Mouse (Mus musculus): ENCODE results near the gene Prpsap2. TPM values are rescaled to one million over a fixed set of nuclear protein-coding genes. Genes with fewer than 3 reads are reported as not detected.

The Prpsap2 gene
- polyA plus RNA-seq, 1 experiment: 64.2 TPM

DNA sequence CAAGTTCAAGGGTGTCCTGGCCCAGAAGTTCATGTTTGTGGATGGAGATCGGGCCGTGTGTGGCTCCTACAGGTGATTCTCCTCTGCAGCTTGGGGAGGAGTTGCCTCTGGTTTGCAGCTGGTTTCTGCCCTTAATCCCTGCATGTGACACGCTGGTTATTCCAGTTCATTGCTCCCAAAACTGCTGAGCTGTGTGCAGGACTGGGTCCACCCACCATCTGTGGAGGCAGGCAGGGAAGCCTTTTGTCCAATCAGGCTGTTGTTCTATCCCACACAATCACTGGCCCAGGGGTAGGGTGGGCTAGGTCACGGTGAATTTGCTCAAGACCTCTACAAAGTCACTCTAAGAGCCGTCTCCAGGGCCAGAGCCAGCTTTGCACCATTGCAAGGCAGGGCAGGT is 60.2 kb downstream of the Prpsap2 start:
- TF ChIP-seq CTCF (IDR thresholded peaks at IDR 0.05; ENCODE audit: low read depth, low read length): no peak
- TF ChIP-seq EP300 (IDR thresholded peaks at IDR 0.05; ENCODE audit: insufficient read depth, low read depth, low read length): no peak
- no peak for TF ChIP-seq POLR2A (IDR thresholded peaks at IDR 0.05; ENCODE audit: insufficient read depth, low read length)
- H3K9ac ChIP-seq (ENCODE audit: low read depth, poor library complexity, severe bottlenecking): no peak overlapping the region
- no peaks in the 10 kb centered on the region for H3K27me3 ChIP-seq (ENCODE audit: control insufficient read depth, insufficient read depth, low read length, poor library complexity, severe bottlenecking)
- no peaks in the 10 kb centered on the region for H3K9me3 ChIP-seq (replicated peaks; ENCODE audit: control insufficient read depth, insufficient read depth, low read length, poor library complexity, severe bottlenecking)
- H3K27ac ChIP-seq (ENCODE audit: insufficient read depth, low read length): no peak overlapping the region
- H3K4me3 ChIP-seq (ENCODE audit: low read depth, low read length): no peak overlapping the region
- peaks cover 8% of the 10 kb centered on the region; the same call in 1 of the 2 replicates for H3K36me3 ChIP-seq (ENCODE audit: control insufficient read depth, insufficient read depth, low read length, poor library complexity, severe bottlenecking)
- no peaks in the 10 kb centered on the region for H3K4me1 ChIP-seq (ENCODE audit: control insufficient read depth, insufficient read depth, low read length)

GRCm38 (mm10) chr11:61699933-61700332 is 62.0 kb downstream of the Prpsap2 start:
- Histone ChIP-seq H3K4me1 (ENCODE audit: control insufficient read depth, insufficient read depth, low read length) (no peaks in the 10 kb centered on the region), H3K27me3 (ENCODE audit: control insufficient read depth, insufficient read depth, low read length, poor library complexity, severe bottlenecking) (no peaks in the 10 kb centered on the region), H3K36me3 (ENCODE audit: control insufficient read depth, insufficient read depth, low read length, poor library complexity, severe bottlenecking) (peaks cover 14% of the 10 kb centered on the region), H3K9ac (ENCODE audit: low read depth, poor library complexity, severe bottlenecking) (no peak overlapping the region), H3K27ac (ENCODE audit: insufficient read depth, low read length) (no peak overlapping the region), H3K4me3 (ENCODE audit: low read depth, low read length) (no peak overlapping the region), H3K9me3 (replicated peaks; ENCODE audit: control insufficient read depth, insufficient read depth, low read length, poor library complexity, severe bottlenecking) (no peaks in the 10 kb centered on the region)
- TF ChIP-seq POLR2A (IDR thresholded peaks at IDR 0.05; ENCODE audit: insufficient read depth, low read length) (no peak), CTCF (IDR thresholded peaks at IDR 0.05; ENCODE audit: low read depth, low read length) (no peak), EP300 (IDR thresholded peaks at IDR 0.05; ENCODE audit: insufficient read depth, low read depth, low read length) (no peak)

DNA sequence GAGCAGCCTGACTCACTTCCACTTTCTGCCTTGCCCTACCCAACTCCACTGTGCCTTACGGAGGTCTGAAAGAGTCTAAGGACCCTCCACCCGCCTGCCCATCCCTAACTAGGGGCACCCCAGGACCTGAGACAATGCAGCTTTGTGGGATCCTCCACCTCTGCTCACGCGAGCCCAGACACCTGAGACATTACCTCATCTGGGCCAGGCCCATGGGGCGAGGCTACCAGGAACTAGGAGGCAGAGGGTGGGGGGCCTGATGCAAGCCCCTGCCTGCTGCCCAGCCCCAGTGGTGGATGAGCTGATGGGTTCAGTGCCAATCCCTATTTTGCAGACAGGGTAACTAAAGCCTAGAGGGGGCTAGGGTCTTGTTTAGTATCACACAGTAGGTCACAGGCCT is 62.4 kb downstream of the Prpsap2 start:
- H3K4me3 ChIP-seq (ENCODE audit: low read depth, low read length): no peak overlapping the region
- no peak overlapping the region for H3K9ac ChIP-seq (ENCODE audit: low read depth, poor library complexity, severe bottlenecking)
- H3K9me3 ChIP-seq (replicated peaks; ENCODE audit: control insufficient read depth, insufficient read depth, low read length, poor library complexity, severe bottlenecking): no peaks in the 10 kb centered on the region
- no peaks in the 10 kb centered on the region for H3K4me1 ChIP-seq (ENCODE audit: control insufficient read depth, insufficient read depth, low read length)
- TF ChIP-seq EP300 (IDR thresholded peaks at IDR 0.05; ENCODE audit: insufficient read depth, low read depth, low read length) (no peak), CTCF (IDR thresholded peaks at IDR 0.05; ENCODE audit: low read depth, low read length) (no peak), POLR2A (IDR thresholded peaks at IDR 0.05; ENCODE audit: insufficient read depth, low read length) (no peak)
- H3K27me3 ChIP-seq (ENCODE audit: control insufficient read depth, insufficient read depth, low read length, poor library complexity, severe bottlenecking): no peaks in the 10 kb centered on the region
- H3K36me3 ChIP-seq (ENCODE audit: control insufficient read depth, insufficient read depth, low read length, poor library complexity, severe bottlenecking): peaks cover 15% of the 10 kb centered on the region
- no peak overlapping the region for H3K27ac ChIP-seq (ENCODE audit: insufficient read depth, low read length)

DNA sequence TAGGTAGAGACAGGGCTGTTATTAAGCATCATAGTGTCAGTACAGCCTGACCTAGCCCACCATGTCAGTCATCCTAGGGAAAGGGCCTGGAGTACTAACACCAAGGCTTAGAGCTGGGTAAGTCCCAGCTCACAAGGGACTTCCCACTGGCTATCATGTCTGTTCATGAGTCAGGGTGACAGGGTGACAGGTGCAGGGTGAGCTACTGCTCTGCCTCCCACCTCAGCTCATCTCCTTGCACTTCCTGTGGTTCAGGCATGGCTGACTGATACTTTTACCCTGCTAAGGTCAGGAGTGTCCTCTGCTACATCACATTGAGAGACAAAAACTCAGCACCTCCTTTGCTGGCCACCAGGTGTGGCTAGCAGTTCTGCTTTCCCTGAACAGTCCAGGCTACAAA is 63.0 kb downstream of the Prpsap2 start:
- no peaks in the 10 kb centered on the region for H3K27me3 ChIP-seq (ENCODE audit: control insufficient read depth, insufficient read depth, low read length, poor library complexity, severe bottlenecking)
- TF ChIP-seq POLR2A (IDR thresholded peaks at IDR 0.05; ENCODE audit: insufficient read depth, low read length) (no peak), CTCF (IDR thresholded peaks at IDR 0.05; ENCODE audit: low read depth, low read length) (no peak), EP300 (IDR thresholded peaks at IDR 0.05; ENCODE audit: insufficient read depth, low read depth, low read length) (no peak)
- H3K27ac ChIP-seq (ENCODE audit: insufficient read depth, low read length): no peak overlapping the region
- H3K9me3 ChIP-seq (replicated peaks; ENCODE audit: control insufficient read depth, insufficient read depth, low read length, poor library complexity, severe bottlenecking): no peaks in the 10 kb centered on the region
- no peaks in the 10 kb centered on the region for H3K4me1 ChIP-seq (ENCODE audit: control insufficient read depth, insufficient read depth, low read length)
- H3K4me3 ChIP-seq (ENCODE audit: low read depth, low read length): no peak overlapping the region
- peaks cover 15% of the 10 kb centered on the region for H3K36me3 ChIP-seq (ENCODE audit: control insufficient read depth, insufficient read depth, low read length, poor library complexity, severe bottlenecking)
- no peak overlapping the region for H3K9ac ChIP-seq (ENCODE audit: low read depth, poor library complexity, severe bottlenecking)

DNA sequence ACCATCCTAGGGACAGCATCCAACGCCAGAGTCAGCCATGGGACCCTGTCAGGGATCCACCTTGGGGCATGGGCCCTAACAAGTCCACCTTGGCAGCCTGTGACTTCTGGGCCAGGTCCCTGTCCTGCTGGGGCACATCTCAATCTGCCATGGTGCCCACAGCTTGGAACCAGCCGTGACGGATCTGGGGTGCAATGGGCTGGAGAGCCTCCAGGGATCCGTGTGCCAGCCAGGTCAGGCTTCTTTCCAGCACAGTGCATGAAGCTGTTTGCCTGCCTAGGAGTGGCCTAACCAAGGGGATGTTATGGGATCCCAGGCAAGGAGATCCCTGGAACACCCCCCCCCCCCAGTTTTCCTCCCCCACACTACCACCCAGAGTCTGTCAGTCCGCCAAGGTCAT is 68.9 kb downstream of the Prpsap2 start:
- H3K9ac ChIP-seq (ENCODE audit: low read depth, poor library complexity, severe bottlenecking): no peak overlapping the region
- TF ChIP-seq POLR2A (IDR thresholded peaks at IDR 0.05; ENCODE audit: insufficient read depth, low read length) (no peak), CTCF (IDR thresholded peaks at IDR 0.05; ENCODE audit: low read depth, low read length) (no peak), EP300 (IDR thresholded peaks at IDR 0.05; ENCODE audit: insufficient read depth, low read depth, low read length) (no peak)
- H3K27ac ChIP-seq (ENCODE audit: insufficient read depth, low read length): no peak overlapping the region
- no peaks in the 10 kb centered on the region for H3K27me3 ChIP-seq (ENCODE audit: control insufficient read depth, insufficient read depth, low read length, poor library complexity, severe bottlenecking)
- H3K4me3 ChIP-seq (ENCODE audit: low read depth, low read length): no peak overlapping the region
- peaks cover 8% of the 10 kb centered on the region for H3K36me3 ChIP-seq (ENCODE audit: control insufficient read depth, insufficient read depth, low read length, poor library complexity, severe bottlenecking)
- H3K9me3 ChIP-seq (replicated peaks; ENCODE audit: control insufficient read depth, insufficient read depth, low read length, poor library complexity, severe bottlenecking): no peaks in the 10 kb centered on the region
- no peaks in the 10 kb centered on the region for H3K4me1 ChIP-seq (ENCODE audit: control insufficient read depth, insufficient read depth, low read length)

- Histone ChIP-seq H3K9me3 (replicated peaks; ENCODE audit: control insufficient read depth, insufficient read depth, low read length, poor library complexity, severe bottlenecking) (no peaks in the 10 kb centered on the region), H3K4me1 (ENCODE audit: control insufficient read depth, insufficient read depth, low read length) (peaks cover 4% of the 10 kb centered on the region), H3K36me3 (ENCODE audit: control insufficient read depth, insufficient read depth, low read length, poor library complexity, severe bottlenecking) (no peaks in the 10 kb centered on the region; the same call in 1 of the 2 replicates), H3K27ac (ENCODE audit: insufficient read depth, low read length) (no peak overlapping the region), H3K4me3 (ENCODE audit: low read depth, low read length) (no peak overlapping the region), H3K9ac (ENCODE audit: low read depth, poor library complexity, severe bottlenecking) (no peak overlapping the region), H3K27me3 (ENCODE audit: control insufficient read depth, insufficient read depth, low read length, poor library complexity, severe bottlenecking) (no peaks in the 10 kb centered on the region)
- TF ChIP-seq CTCF (IDR thresholded peaks at IDR 0.05; ENCODE audit: low read depth, low read length) (no peak), POLR2A (IDR thresholded peaks at IDR 0.05; ENCODE audit: insufficient read depth, low read length) (no peak), EP300 (IDR thresholded peaks at IDR 0.05; ENCODE audit: insufficient read depth, low read depth, low read length) (no peak)
These were observed 74.3 kb downstream of the Prpsap2 start for GRCm38 (mm10) chr11:61687595-61687994.
